Mouse (Mus musculus): ENCODE data around the gene Prickle3.

Gene Prickle3

GRCm38 (mm10) chrX:7657221-7657639, at the start of gene Prickle3:
Gene Prickle3 (plus strand): TSS chrX:7657260.
- DNase-seq (ENCODE audit: low read depth, low spot score): peak; percentile 70
- H3K27me3 ChIP-seq (ENCODE audit: control insufficient read depth, insufficient read depth, low read length, poor library complexity, severe bottlenecking): no peaks in the 10 kb centered on the region
- no peaks in the 10 kb centered on the region for H3K36me3 ChIP-seq (ENCODE audit: control insufficient read depth, insufficient read depth, low read length, poor library complexity, severe bottlenecking)

DNA sequence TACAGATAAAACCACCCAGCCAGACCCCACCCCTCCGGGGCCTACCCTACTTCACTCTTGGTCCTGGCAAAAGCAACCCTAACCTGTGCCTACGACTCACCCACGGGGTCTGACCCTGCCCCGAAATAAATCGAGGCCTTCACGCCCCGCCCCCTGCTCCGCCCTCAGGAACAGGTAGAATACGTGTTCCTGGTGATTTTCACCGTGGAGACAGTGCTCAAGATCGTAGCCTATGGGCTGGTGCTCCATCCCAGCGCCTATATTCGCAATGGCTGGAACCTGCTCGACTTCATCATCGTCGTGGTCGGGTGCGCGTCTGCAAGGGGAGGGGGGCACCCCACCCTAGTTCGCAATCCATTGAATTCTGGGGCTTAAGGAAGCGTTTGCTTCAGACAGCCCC, 47.0 kb upstream of the Prickle3 start:
- no peak for DNase-seq (ENCODE audit: low read depth, low spot score)
- Histone ChIP-seq H3K36me3 (ENCODE audit: control insufficient read depth, insufficient read depth, low read length, poor library complexity, severe bottlenecking) (no peaks in the 10 kb centered on the region), H3K27me3 (ENCODE audit: control insufficient read depth, insufficient read depth, low read length, poor library complexity, severe bottlenecking) (no peaks in the 10 kb centered on the region)

- no peak for DNase-seq (ENCODE audit: low read depth, low spot score)
- no peaks in the 10 kb centered on the region for H3K36me3 ChIP-seq (ENCODE audit: control insufficient read depth, insufficient read depth, low read length, poor library complexity, severe bottlenecking)
- H3K27me3 ChIP-seq (ENCODE audit: control insufficient read depth, insufficient read depth, low read length, poor library complexity, severe bottlenecking): no peaks in the 10 kb centered on the region
Observed at GRCm38 (mm10) chrX:7610536-7611258, 46.4 kb upstream of the Prickle3 start.

DNA sequence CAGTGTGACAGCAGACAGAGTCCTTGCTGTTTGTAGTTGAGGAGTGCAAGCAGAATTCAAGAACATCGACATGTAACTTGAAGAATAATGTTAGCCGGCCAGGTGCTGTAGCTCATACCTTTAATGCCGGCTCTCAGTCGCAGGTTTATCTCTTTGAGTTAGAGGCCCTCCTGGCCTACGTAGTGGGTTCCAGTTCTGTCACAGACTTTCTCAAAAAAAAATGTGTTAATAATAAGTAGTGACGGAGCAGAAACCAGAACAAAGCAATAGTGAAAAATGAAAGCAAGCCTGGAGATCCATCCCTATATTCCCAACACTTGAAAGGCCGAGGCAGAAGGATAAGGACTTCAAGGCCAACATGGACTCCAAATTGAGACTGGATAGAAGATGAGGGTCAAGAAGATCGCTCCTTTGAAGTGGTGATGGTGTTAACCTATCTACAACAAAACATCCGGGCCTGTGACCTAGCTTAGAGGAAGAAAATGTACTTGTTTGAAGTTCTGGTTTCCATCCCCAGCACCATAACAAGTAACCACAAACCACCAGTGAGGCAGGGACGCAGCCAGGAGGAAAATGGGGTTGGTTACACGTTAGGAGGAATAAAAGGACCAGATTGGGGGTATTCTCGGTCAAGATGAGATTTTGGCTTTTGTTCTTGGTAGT, 39.0 kb upstream of the Prickle3 start:
- no peak for DNase-seq (ENCODE audit: low read depth, low spot score)
- Histone ChIP-seq H3K36me3 (ENCODE audit: control insufficient read depth, insufficient read depth, low read length, poor library complexity, severe bottlenecking) (no peaks in the 10 kb centered on the region), H3K27me3 (ENCODE audit: control insufficient read depth, insufficient read depth, low read length, poor library complexity, severe bottlenecking) (no peaks in the 10 kb centered on the region)

DNA sequence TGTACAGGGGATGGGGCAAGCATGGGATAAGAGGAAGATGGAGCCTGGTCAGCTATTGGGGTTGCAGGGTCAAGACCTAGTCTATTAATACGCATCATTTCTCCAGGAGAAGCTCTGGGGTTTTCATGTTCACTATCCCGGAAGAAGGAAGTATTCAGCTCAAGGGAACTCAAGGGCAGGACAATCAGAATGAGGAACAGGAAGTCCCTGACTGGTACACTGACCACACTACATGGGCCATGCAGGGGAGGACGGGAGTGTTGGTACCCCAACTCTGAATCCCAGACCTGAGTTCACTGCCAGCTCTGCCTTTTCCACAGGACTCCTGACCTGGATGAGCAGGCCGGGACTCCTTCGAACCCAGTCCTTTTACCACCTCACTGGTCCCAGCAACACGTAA, 24.5 kb upstream of the Prickle3 start:
- Histone ChIP-seq H3K27me3 (ENCODE audit: control insufficient read depth, insufficient read depth, low read length, poor library complexity, severe bottlenecking) (no peaks in the 10 kb centered on the region), H3K36me3 (ENCODE audit: control insufficient read depth, insufficient read depth, low read length, poor library complexity, severe bottlenecking) (no peaks in the 10 kb centered on the region)
- no peak for DNase-seq (ENCODE audit: low read depth, low spot score)

GRCm38 (mm10) chrX:7635101-7635500, 22.0 kb upstream of the Prickle3 start:
- no peak for DNase-seq (ENCODE audit: low read depth, low spot score)
- H3K36me3 ChIP-seq (ENCODE audit: control insufficient read depth, insufficient read depth, low read length, poor library complexity, severe bottlenecking): no peaks in the 10 kb centered on the region
- no peaks in the 10 kb centered on the region for H3K27me3 ChIP-seq (ENCODE audit: control insufficient read depth, insufficient read depth, low read length, poor library complexity, severe bottlenecking)

GRCm38 (mm10) chrX:7638401-7639091, 18.5 kb upstream of the Prickle3 start, which contains the start of gene Syp:
Gene Syp (plus strand): TSS chrX:7638471.
- peak; percentile 82 for DNase-seq (ENCODE audit: low read depth, low spot score)
- Histone ChIP-seq H3K27me3 (ENCODE audit: control insufficient read depth, insufficient read depth, low read length, poor library complexity, severe bottlenecking) (no peaks in the 10 kb centered on the region), H3K36me3 (ENCODE audit: control insufficient read depth, insufficient read depth, low read length, poor library complexity, severe bottlenecking) (no peaks in the 10 kb centered on the region)

DNA sequence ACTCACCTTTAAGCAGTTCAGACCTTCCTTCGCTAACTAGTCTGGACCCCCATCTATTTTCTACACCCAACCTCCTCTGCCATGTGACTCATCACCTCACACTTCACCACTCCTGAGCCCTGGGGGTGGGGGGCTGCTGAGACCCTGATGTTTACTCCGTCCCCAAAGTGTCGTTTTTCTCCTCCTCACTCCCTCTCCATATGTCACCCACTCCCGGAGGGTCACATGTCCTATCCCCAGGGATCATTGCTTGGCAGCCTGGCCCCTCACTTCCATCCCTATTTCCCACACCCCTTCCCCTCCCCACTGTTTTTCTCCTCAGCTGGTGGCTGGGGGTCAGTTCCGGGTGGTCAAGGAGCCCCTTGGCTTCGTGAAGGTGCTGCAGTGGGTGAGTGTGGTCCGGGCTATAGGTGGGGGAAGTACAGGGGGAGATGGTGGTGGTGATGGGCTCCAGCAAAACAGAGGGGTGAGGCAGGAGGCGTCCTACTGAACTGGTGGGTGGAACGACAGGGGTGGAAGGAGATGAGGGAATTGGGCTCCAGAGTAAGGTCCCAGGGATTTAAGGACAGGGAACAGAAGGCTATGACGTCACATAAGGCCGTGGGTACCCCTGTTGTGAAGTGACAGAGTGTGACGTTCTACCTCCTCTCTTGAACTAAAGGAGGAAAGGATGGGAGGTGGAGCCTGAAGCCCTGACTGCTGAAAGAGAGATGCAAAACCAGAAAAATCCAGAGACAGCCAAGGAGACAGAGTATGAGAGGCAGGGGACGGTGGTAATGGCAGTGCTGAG, 17.3 kb upstream of the Prickle3 start:
- Histone ChIP-seq H3K36me3 (ENCODE audit: control insufficient read depth, insufficient read depth, low read length, poor library complexity, severe bottlenecking) (no peaks in the 10 kb centered on the region), H3K27me3 (ENCODE audit: control insufficient read depth, insufficient read depth, low read length, poor library complexity, severe bottlenecking) (no peaks in the 10 kb centered on the region)
- DNase-seq (ENCODE audit: low read depth, low spot score): no peak

DNA sequence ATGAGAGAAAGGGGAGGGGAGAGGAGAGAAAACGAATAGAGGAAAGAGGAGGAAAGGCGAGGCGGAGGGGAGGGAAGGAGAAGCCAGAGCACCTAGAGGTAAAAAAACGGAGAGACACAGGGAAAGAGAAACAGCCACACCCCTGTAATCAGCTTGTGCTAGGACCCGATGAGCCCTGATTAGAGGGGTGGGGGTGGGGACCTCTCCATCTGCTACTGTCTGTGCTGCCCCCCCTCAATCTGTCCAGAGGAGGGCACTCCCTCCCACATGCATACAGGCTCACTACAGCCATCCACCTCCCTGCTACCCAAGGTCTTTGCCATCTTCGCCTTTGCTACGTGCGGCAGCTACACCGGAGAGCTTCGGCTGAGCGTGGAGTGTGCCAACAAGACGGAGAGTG, 16.3 kb upstream of the Prickle3 start:
- no peak for DNase-seq (ENCODE audit: low read depth, low spot score)
- H3K36me3 ChIP-seq (ENCODE audit: control insufficient read depth, insufficient read depth, low read length, poor library complexity, severe bottlenecking): no peaks in the 10 kb centered on the region
- no peaks in the 10 kb centered on the region for H3K27me3 ChIP-seq (ENCODE audit: control insufficient read depth, insufficient read depth, low read length, poor library complexity, severe bottlenecking)

GRCm38 (mm10) chrX:7645349-7645748, 11.7 kb upstream of the Prickle3 start:
- H3K27me3 ChIP-seq (ENCODE audit: control insufficient read depth, insufficient read depth, low read length, poor library complexity, severe bottlenecking): no peaks in the 10 kb centered on the region
- no peaks in the 10 kb centered on the region for H3K36me3 ChIP-seq (ENCODE audit: control insufficient read depth, insufficient read depth, low read length, poor library complexity, severe bottlenecking)
- peak; percentile 87 for DNase-seq (ENCODE audit: low read depth, low spot score)

GRCm38 (mm10) chrX:7648671-7649304, 8.3 kb upstream of the Prickle3 start:
- Histone ChIP-seq H3K27me3 (ENCODE audit: control insufficient read depth, insufficient read depth, low read length, poor library complexity, severe bottlenecking) (no peaks in the 10 kb centered on the region), H3K36me3 (ENCODE audit: control insufficient read depth, insufficient read depth, low read length, poor library complexity, severe bottlenecking) (no peaks in the 10 kb centered on the region)
- DNase-seq (ENCODE audit: low read depth, low spot score): peak; percentile 93

DNA sequence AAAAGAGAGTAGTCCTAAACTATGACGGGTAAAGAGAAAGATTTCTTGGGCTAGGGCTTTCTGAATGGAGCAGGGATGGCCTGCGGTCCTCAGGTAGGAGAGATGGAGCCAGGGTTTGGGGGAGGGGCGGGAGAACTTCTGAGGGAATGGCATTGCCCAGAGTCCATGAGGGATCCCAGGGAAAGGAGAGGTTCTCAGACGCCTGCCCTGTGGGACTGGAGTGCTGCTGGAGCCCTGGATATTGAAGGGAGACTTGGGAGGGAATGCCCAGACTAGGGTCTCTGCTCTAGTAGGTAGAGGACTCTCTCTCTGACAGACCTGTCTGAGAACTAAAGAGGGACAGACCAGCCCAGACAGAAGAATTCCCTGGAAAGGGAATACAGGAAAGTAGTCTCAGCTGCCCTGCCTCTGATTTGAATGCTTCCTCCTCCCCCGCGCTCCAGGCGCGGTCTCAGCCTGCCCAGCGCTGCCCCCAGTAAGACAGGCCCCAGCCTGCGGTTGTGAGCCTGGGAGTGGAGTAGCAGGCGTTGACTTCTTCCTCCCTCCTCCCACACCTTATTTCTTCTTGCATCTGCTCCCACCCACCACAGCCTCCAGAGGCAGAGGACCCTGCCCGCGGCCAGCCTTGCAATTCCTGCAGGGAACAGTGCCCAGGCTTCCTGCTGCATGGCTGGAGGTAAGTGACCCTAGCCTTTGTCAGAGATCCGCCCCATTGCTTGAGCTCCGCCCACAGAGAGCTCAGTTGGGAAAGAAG, 1.1 kb downstream of the Prickle3 start:
- Histone ChIP-seq H3K27me3 (ENCODE audit: control insufficient read depth, insufficient read depth, low read length, poor library complexity, severe bottlenecking) (no peaks in the 10 kb centered on the region), H3K36me3 (ENCODE audit: control insufficient read depth, insufficient read depth, low read length, poor library complexity, severe bottlenecking) (no peaks in the 10 kb centered on the region)
- DNase-seq (ENCODE audit: low read depth, low spot score): no peak

DNA sequence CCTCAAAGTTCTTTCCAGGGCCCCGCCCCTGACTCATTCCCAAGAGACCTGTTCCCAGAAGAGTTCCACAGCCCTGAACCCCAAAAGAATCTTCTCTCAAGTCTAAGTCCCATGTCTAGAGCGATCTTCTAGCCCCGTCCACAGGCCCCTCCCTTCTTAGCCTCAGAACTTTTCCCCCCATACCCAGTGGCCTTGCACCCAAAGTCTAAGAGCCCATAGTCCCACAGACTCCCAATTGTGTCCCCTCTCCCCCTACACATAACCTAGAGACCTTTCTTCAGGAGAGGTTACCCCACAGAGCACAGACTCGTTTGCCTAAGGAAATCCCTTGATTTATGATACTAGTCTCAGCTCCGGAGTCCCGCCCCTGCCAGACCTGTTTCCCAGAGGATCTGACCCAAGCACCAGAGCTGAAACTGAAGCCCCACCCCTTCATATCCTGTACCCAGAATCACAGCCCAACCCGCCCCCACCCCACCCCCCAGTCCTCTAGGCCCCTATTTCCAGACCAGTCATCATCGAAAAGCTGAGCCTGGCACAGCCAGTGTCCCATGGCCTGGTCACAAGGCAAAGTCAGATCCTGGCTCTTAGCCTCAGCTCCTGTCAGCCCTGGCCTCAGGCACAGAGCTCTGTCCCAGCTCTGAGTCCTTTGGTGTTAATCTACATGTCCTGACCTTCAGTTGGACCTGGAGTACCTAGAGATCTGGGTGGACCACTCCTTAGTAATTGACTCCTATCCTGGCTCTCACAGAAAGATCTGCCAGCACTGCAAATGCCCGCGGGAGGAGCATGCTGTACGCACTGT, 1.9 kb downstream of the Prickle3 start:
- H3K36me3 ChIP-seq (ENCODE audit: control insufficient read depth, insufficient read depth, low read length, poor library complexity, severe bottlenecking): no peaks in the 10 kb centered on the region
- no peak for DNase-seq (ENCODE audit: low read depth, low spot score)
- H3K27me3 ChIP-seq (ENCODE audit: control insufficient read depth, insufficient read depth, low read length, poor library complexity, severe bottlenecking): no peaks in the 10 kb centered on the region

Data from splenic B cell, adult 2 months (primary cell).